Mouse (Mus musculus): ENCODE measurements around the gene Hpn.

DNA sequence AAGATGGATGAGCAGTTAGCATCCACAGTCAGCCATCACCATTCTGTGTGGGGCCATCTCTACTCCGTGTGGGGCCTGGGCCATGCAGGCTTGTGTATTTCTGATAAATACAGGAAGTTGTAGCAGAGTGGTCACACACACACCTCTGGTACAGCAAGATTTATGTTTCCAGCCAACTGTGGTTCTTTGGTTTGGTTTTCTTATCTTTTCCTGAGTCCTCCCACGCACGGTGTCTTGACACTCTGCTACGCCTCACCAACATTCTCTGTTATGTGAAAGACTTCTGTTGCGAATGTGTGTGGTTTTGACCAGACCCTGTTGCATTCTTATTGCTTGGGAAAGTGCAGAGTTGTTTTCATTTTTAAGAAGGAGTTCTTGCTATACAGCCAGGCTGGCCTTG is 45.7 kb upstream of the Hpn start:
- TF ChIP-seq GATA1 (IDR thresholded peaks at IDR 0.05; ENCODE audit: borderline replicate concordance, low read length): peak; percentile 61; the same call in 1 of the 3 replicates
- no peak for TF ChIP-seq FLI1 (IDR thresholded peaks at IDR 0.05; ENCODE audit: low read length)

All from megakaryocyte, embryonic 14.5 days (primary cell).